Mouse (Mus musculus) stomach, postnatal 0 days (tissue): Measurements from ENCODE around the gene Dmkn. TPM values are rescaled to one million over a fixed set of nuclear protein-coding genes. Genes with fewer than 3 reads are reported as not detected.

ENCODE experiments used
- ATAC-seq: fragments of 200-750 bp; cut with Nextera tagmentation; 2 replicates; pipeline ENCODE4 v1.8.0; 2017; ENCODE audit not compliant: low FRiP score, low TSS enrichment
- DNase-seq: peaks from one replicate; pipeline ENCODE4 v3.0.0-alpha.2; 2016; ENCODE audit warnings: low spot score
- H3K27ac ChIP-seq: fragments of 300-500 bp; sonication (generic); replicated peaks from 2 replicates; pipeline ENCODE4 v1.5.1; 2014; ENCODE audit warnings: mild to moderate bottlenecking, control low read depth
- H3K27me3 ChIP-seq: fragments of 300-500 bp; sonication (generic); 2 replicates; pipeline ENCODE4 v1.6.1; 2014; ENCODE audit warnings: low read length; ENCODE audit not compliant: control insufficient read depth, insufficient read depth
- H3K36me3 ChIP-seq: fragments of 300-500 bp; sonication (generic); 2 replicates; pipeline ENCODE4 v1.6.1; 2014; ENCODE audit warnings: low read length, mixed read lengths; ENCODE audit not compliant: control insufficient read depth, insufficient read depth
- H3K4me1 ChIP-seq: fragments of 300-500 bp; sonication (generic); replicated peaks from 2 replicates; pipeline ENCODE4 v1.6.1; 2014; ENCODE audit warnings: antibody characterized with exemption; ENCODE audit not compliant: control insufficient read depth, insufficient read depth
- H3K4me2 ChIP-seq: fragments of 300-500 bp; sonication (generic); replicated peaks from 2 replicates; pipeline ENCODE4 v1.6.1; 2014; ENCODE audit warnings: low read depth, mild to moderate bottlenecking, control low read depth, moderate library complexity
- H3K4me3 ChIP-seq: fragments of 300-500 bp; sonication (generic); 2 replicates; pipeline ENCODE4 v1.5.1; 2014; ENCODE audit warnings: low read depth, low read length, control low read depth
- H3K9ac ChIP-seq: fragments of 300-500 bp; sonication (generic); 2 replicates; pipeline ENCODE4 v1.6.1; 2014; ENCODE audit warnings: mild to moderate bottlenecking, low read length, control low read depth, mixed read lengths
- H3K9me3 ChIP-seq: fragments of 300-500 bp; sonication (generic); 2 replicates; pipeline ENCODE4 v1.6.1; 2016; ENCODE audit warnings: low read length; ENCODE audit not compliant: control insufficient read depth
- CTCF ChIP-seq: IDR thresholded peaks from 2 replicates; pipeline ENCODE4 v1.5.1; 2016; ENCODE audit warnings: antibody characterized with exemption, low read depth, mild to moderate bottlenecking, moderate library complexity
- EP300 ChIP-seq: optimal IDR thresholded peaks from 2 replicates; pipeline ENCODE3; 2016; ENCODE audit warnings: antibody characterized with exemption
- WGBS: fragments of 180-500 bp; shearing (Covaris S2); extraction: QIAGEN DNeasy Blood & Tissue Kit; methylation state at CpG from one replicate; pipeline ENCODE4 v1.1.7; 2014; 5-methylcytosine and 5-hydroxymethylcytosine counted together
- polyA plus RNA-seq: library from polyadenylated mRNA; unstranded; fragments of >200 nt; fragmentation: Nextera tagmentation; extraction: Ambion mirVana; gene quantifications from 2 replicates; pipeline ENCODE4 v1.2.1, GENCODE M21; 2015

The Dmkn gene
- polyA plus RNA-seq, 1 experiment from 2014 or later, result 1,959 TPM

GRCm38 (mm10) chr7:30777081-30777579, 13.6 kb downstream of the Dmkn start:
- H3K27ac ChIP-seq, result no peak overlapping the region
- ATAC-seq, result no peak
- H3K4me2 ChIP-seq, result peak overlapping the region; percentile 27; the same call in 1 of the 2 replicates

DNA sequence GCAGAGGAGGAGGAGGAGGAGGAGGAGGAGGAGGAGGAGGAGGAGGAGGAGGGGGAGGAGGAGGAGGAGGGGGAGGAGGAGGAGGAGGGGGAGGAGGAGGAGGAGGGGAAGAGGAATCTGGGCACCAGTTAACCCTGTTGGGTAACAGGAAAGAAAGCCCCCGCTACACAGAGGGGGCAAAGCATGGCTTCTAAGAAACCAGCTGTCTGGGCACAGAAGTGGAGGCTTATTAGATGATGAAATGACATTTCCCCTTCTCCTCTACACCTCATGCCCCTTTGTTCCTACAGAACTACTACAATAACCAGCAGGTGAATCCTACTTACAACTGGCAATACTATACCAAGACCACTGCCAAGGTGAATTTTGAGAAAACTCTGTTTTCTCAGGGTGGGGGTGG, 14.4 kb downstream of the Dmkn start:
- H3K9me3 ChIP-seq, result no peaks in the 10 kb centered on the region
- H3K4me2 ChIP-seq, result no peak overlapping the region
- no peaks in the 10 kb centered on the region for H3K36me3 ChIP-seq
- no peak for DNase-seq
- H3K4me3 ChIP-seq, result no peak overlapping the region
- TF ChIP-seq EP300 (no peak), CTCF (no peak)
- no peak overlapping the region for H3K27ac ChIP-seq
- 86% methylated on average over 1 of the region's 1 CpGs for WGBS
- H3K27me3 ChIP-seq, result no peaks in the 10 kb centered on the region
- H3K9ac ChIP-seq, result no peak overlapping the region
- H3K4me1 ChIP-seq, result no peaks in the 10 kb centered on the region
- no peak for ATAC-seq

More at GRCm38 (mm10) chr7:30777081-30777579, 13.6 kb downstream of the Dmkn start:
- H3K4me1 ChIP-seq, result no peaks in the 10 kb centered on the region
- H3K9ac ChIP-seq, result no peak overlapping the region
- H3K27me3 ChIP-seq, result no peaks in the 10 kb centered on the region
- no peaks in the 10 kb centered on the region for H3K9me3 ChIP-seq
- no peaks in the 10 kb centered on the region for H3K36me3 ChIP-seq
- 60% methylated on average over 7 of the region's 7 CpGs for WGBS
- TF ChIP-seq EP300 (no peak), CTCF (no peak)
- no peak for DNase-seq
- 0 out of 2 replicates have a peak overlapping the region, but pooled peaks have one; percentile 6 for H3K4me3 ChIP-seq

DNA sequence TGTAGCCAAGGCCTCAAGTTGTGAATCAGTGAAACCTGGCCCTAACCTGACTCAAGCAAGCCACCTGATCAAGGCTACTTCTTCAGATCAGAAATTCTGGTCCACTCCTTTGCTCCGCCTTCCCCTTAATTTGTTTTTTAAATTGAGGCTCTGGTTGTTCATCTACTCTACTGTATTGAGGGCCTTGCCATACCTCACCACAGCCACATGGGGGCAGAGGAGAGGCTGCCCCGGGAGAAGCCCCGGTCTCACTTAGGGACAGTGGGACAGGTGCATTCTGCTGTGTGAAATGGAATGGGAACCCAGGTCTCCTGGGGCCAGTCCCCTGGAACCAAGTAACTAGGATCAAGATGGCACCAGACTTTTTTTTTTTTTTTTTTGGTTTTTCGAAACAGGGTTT, 18.2 kb downstream of the Dmkn start:
- Histone ChIP-seq H3K27ac (no peak overlapping the region), H3K27me3 (no peaks in the 10 kb centered on the region), H3K4me1 (no peaks in the 10 kb centered on the region), H3K4me2 (no peak overlapping the region), H3K36me3 (no peaks in the 10 kb centered on the region), H3K9me3 (no peaks in the 10 kb centered on the region), H3K9ac (no peak overlapping the region), H3K4me3 (no peak overlapping the region)
- TF ChIP-seq CTCF, result peak; percentile 70
- no peak for TF ChIP-seq EP300
- 66% methylated on average over 4 of the region's 4 CpGs for WGBS
- no peak for DNase-seq
- no peak for ATAC-seq

DNA sequence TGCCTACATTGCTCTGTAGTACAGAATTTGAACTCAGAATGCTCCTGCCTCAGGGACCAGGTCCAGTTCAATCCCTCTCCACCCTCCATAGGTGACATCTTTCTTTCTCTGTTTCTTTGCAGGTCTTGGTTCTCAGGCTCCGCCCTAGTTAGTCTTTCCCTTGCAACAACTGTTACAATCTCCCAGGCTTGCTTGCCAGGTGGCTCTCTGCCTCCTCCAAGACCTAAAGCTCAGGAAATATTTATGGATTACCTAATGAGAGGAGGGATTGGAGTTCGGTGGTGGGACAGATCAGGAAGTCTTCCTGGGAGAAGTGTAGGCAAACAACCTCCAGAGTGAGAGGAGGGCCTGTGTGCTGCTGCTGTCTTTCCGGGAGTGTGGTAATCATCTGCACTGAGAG, 19.1 kb downstream of the Dmkn start:
- H3K27me3 ChIP-seq, result no peaks in the 10 kb centered on the region
- 63% methylated on average over 3 of the region's 3 CpGs for WGBS
- ATAC-seq, result no peak

DNA sequence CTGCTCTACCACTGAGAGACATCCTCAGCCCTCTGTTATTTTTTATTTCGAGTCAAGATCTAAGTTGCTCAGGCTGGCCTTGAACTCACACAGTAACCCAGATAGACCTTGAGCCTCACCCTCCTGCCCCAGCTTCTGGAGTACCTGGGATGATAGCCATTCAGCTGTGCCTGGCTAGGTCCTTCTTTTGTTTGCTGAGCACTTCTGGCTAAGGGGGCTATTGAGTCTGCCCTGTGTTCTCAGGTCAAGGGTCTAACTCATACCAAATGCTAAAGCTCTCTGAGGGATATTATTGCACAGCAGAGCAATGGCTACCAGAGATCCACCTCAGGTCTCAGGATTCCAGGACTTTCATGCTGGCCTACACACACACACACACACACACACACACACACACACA, 21.6 kb downstream of the Dmkn start:
- Histone ChIP-seq H3K36me3 (no peaks in the 10 kb centered on the region), H3K4me3 (no peak overlapping the region), H3K27ac (no peak overlapping the region), H3K27me3 (no peaks in the 10 kb centered on the region), H3K4me1 (no peaks in the 10 kb centered on the region), H3K9ac (no peak overlapping the region), H3K9me3 (no peaks in the 10 kb centered on the region), H3K4me2 (no peak overlapping the region)
- ATAC-seq (no peak), DNase-seq (no peak)
- WGBS, result 67% methylated on average over 1 of the region's 1 CpGs
- no peak for TF ChIP-seq EP300
- TF ChIP-seq CTCF, result no peak

More for the DNA sequence above, 19.1 kb downstream of the Dmkn start:
- Histone ChIP-seq H3K9ac (no peak overlapping the region), H3K4me1 (no peaks in the 10 kb centered on the region), H3K4me2 (no peak overlapping the region), H3K36me3 (no peaks in the 10 kb centered on the region), H3K4me3 (no peak overlapping the region), H3K27ac (no peak overlapping the region), H3K9me3 (no peaks in the 10 kb centered on the region)
- DNase-seq, result no peak
- TF ChIP-seq EP300 (no peak), CTCF (no peak)

- peak overlapping the region; percentile 5; the same call in 1 of the 2 replicates for H3K27ac ChIP-seq
- no peak overlapping the region for H3K9ac ChIP-seq
- ATAC-seq (no peak), DNase-seq (no peak)
- no peak overlapping the region for H3K4me2 ChIP-seq
- no peaks in the 10 kb centered on the region for H3K4me1 ChIP-seq
- 64% methylated on average over 13 of the region's 13 CpGs for WGBS
- H3K27me3 ChIP-seq, result no peaks in the 10 kb centered on the region
- H3K4me3 ChIP-seq, result no peak overlapping the region
- H3K36me3 ChIP-seq, result no peaks in the 10 kb centered on the region
- H3K9me3 ChIP-seq, result no peaks in the 10 kb centered on the region
- TF ChIP-seq EP300 (no peak), CTCF (no peak)
These were observed 22.4 kb downstream of the Dmkn start for GRCm38 (mm10) chr7:30785721-30786546.
